Mouse (Mus musculus) embryo, embryonic 11.5 days (tissue): Measurements from ENCODE around the gene Zic5.

ENCODE experiments used
- DNase-seq: peaks from one replicate; pipeline ENCODE4 v3.0.0-alpha.2; 2012; ENCODE audit warnings: low read depth, low spot score

Zic5 gene

GRCm38 (mm10) chr14:122480355-122480754, 14.9 kb upstream of the Zic5 start:
- no peak for DNase-seq

GRCm38 (mm10) chr14:122479461-122480109, 14.1 kb upstream of the Zic5 start:
- DNase-seq, result no peak

GRCm38 (mm10) chr14:122478574-122479011, 13.1 kb upstream of the Zic5 start:
- no peak for DNase-seq

- DNase-seq, result no peak
Observed at GRCm38 (mm10) chr14:122477971-122478573, 12.6 kb upstream of the Zic5 start.

- no peak for DNase-seq
Observed at GRCm38 (mm10) chr14:122477261-122477671, 11.8 kb upstream of the Zic5 start.

GRCm38 (mm10) chr14:122476822-122477215, 11.3 kb upstream of the Zic5 start:
- no peak for DNase-seq

- no peak for DNase-seq
Observed at GRCm38 (mm10) chr14:122476041-122476821, 10.8 kb upstream of the Zic5 start.

GRCm38 (mm10) chr14:122475557-122476040, 10.1 kb upstream of the Zic5 start:
- no peak for DNase-seq

GRCm38 (mm10) chr14:122474891-122475556, 9.5 kb upstream of the Zic5 start, which contains the start of gene Zic2:
TSS of gene Zic2 (plus strand) at chr14:122475435.
- no peak for DNase-seq

GRCm38 (mm10) chr14:122474041-122474890, 8.8 kb upstream of the Zic5 start:
- no peak for DNase-seq

- no peak for DNase-seq
Observed at GRCm38 (mm10) chr14:122473211-122473751, 7.8 kb upstream of the Zic5 start.

GRCm38 (mm10) chr14:122472647-122473046, 7.2 kb upstream of the Zic5 start:
- no peak for DNase-seq

GRCm38 (mm10) chr14:122472161-122472560, 6.7 kb upstream of the Zic5 start:
- no peak for DNase-seq

GRCm38 (mm10) chr14:122471449-122472085, 6.1 kb upstream of the Zic5 start:
- DNase-seq, result no peak

- no peak for DNase-seq
Observed at GRCm38 (mm10) chr14:122468971-122469755, 3.7 kb upstream of the Zic5 start.

GRCm38 (mm10) chr14:122467926-122468841, 2.7 kb upstream of the Zic5 start:
- DNase-seq, result no peak

GRCm38 (mm10) chr14:122466756-122467362, 1.4 kb upstream of the Zic5 start:
- no peak for DNase-seq
